Mouse (Mus musculus): ENCODE data around the gene Irf2bpl. TPM values are rescaled to one million over a fixed set of nuclear protein-coding genes. Genes with fewer than 3 reads are reported as not detected.
A peak's percentile ranks its signal among the peaks of the same experiment; 100 is the strongest.

The Irf2bpl gene
- polyA plus RNA-seq, 1 experiment from 2014 or later: 30.4 TPM

DNA sequence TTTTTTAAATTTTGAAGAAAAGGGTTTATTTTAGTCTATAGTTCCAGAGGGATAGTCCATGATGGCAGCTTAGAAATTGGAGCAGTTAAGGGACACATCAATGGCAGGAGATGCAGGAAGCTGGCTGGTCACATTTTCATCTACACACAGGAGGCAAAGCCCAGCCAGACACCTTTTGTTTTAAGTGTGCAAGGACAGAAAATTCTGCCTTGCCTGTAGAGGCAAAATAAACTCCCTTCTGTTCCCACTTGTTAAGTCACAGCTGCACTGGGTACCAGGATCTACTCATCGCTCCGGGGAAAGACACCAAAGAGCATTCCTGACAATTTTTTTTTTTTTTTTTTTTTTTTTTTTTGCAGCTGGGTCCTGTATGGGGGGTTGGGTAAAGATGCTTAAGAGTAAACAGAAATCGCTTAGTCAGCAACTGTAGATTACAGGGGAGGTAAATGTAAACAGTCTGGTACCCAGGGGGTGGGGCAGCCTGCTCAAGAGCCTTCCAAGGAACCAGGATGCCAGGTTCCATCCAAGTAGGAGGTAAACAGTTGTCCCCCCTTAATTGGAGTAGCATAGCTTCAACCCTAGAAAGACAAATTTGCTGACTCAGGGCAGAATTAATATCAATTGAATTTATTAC, 4.4 kb downstream of the Irf2bpl start:
- H3K9me3 ChIP-seq (ENCODE audit: low read length): no peaks in the 10 kb centered on the region
- H3K9ac ChIP-seq (replicated peaks; ENCODE audit: low read length): no peak overlapping the region
- WGBS: 69% methylated on average over 3 of the region's 3 CpGs
- H3K4me1 ChIP-seq (ENCODE audit: insufficient read depth, low read length): peaks cover 41% of the 10 kb centered on the region
- ATAC-seq (ENCODE audit: low FRiP score, low TSS enrichment): no peak
- H3K27me3 ChIP-seq (ENCODE audit: insufficient read depth, low read length): no peaks in the 10 kb centered on the region
- 0 out of 2 replicates have a peak, but pooled peaks cover 6% of the 10 kb centered on the region for H3K36me3 ChIP-seq (ENCODE audit: insufficient read depth, low read length)
- 0 out of 2 replicates have a peak overlapping the region, but pooled peaks have one; percentile 71 for H3K27ac ChIP-seq (ENCODE audit: low read length)
- peak overlapping the region; percentile 18 for H3K4me3 ChIP-seq (ENCODE audit: low read length)
- peak overlapping the region; percentile 33 for H3K4me2 ChIP-seq (replicated peaks; ENCODE audit: low read depth, low read length)

DNA sequence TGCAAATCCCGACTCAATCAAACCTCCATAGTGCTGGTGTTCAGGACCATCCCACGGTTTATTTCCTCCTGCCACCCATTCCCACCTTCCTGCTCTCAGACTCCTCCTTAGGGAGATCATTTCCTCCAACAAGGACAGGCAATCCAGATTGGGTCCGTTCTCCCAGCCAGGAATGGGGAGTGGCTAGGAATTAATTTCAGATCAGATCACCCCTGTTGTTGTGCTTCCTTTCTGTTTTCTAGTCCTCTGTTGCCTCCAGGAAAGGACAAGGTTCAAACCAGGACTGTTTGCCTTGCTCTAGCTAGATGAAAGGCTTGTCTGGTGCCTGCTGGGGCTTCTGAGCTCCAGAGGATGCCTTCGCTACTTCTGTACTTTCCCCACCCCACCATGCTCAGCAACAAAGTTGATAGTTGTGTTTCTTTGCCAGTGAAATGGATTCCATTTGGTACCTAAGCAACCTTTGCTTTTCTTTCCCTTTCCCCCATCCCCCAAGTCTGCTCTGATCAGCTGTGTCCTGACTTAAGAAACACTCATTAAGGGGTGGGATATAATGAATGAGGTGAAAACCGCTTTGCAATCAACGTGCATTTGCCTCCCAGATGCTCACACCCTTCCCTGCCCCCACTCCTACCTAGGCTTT, 5.0 kb downstream of the Irf2bpl start:
- Histone ChIP-seq H3K9me3 (ENCODE audit: low read length) (no peaks in the 10 kb centered on the region), H3K4me1 (ENCODE audit: insufficient read depth, low read length) (peaks cover 39% of the 10 kb centered on the region), H3K4me2 (replicated peaks; ENCODE audit: low read depth, low read length) (peak overlapping the region; percentile 35; the same call in 1 of the 2 replicates), H3K4me3 (ENCODE audit: low read length) (no peak overlapping the region), H3K36me3 (ENCODE audit: insufficient read depth, low read length) (0 out of 2 replicates have a peak, but pooled peaks cover 6% of the 10 kb centered on the region), H3K27ac (ENCODE audit: low read length) (peak overlapping the region; percentile 71), H3K27me3 (ENCODE audit: insufficient read depth, low read length) (no peaks in the 10 kb centered on the region), H3K9ac (replicated peaks; ENCODE audit: low read length) (no peak overlapping the region)
- 46% methylated on average over 6 of the region's 6 CpGs for WGBS
- no peak for ATAC-seq (ENCODE audit: low FRiP score, low TSS enrichment)

DNA sequence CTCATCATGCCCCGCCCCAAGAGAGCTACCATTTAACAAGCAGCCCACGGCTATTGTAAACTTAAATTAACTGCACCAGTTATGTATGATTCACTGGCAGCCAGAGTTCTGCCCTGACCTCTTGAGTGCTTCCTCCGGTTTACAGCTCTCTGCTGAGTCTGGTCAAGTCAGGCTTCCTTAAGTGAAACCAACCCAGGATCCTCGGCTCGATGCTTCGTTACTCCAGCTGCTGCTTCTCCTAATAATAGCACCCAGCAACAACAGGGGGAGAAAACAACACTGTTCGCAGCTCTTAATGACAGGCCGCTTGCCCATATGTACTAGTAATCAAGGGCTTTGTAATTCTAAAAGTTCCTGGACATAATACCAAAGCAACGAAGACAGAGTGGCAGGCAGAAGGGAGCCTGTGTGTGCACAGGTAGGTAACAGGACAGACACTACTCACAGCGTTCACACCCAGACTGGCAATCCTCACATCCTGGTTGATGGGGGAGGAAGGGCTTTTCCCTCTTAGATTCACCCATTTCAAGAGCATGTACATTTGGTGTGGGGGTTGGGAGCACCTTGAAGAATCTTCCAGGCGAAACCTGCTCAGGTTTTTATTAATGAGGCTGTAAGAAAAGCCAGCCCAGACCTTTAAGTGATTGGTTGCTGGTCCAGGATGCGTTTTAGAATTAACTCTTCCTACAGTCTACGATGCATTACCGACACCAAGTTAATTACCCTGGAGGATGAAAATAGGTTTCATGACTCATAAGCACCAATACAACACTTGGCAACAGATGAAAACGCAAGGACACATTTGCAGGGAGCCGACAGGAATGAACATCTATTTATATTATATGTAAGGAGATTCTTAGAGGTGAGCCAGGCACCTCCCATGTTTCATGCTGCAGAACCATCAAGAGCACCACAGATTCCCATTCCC, 5.9 kb downstream of the Irf2bpl start:
- Histone ChIP-seq H3K9me3 (ENCODE audit: low read length) (no peaks in the 10 kb centered on the region), H3K4me2 (replicated peaks; ENCODE audit: low read depth, low read length) (peak overlapping the region; percentile 35), H3K36me3 (ENCODE audit: insufficient read depth, low read length) (0 out of 2 replicates have a peak, but pooled peaks cover 6% of the 10 kb centered on the region), H3K4me3 (ENCODE audit: low read length) (no peak overlapping the region), H3K9ac (replicated peaks; ENCODE audit: low read length) (peak overlapping the region; percentile 24; the same call in 1 of the 2 replicates), H3K27me3 (ENCODE audit: insufficient read depth, low read length) (no peaks in the 10 kb centered on the region), H3K27ac (ENCODE audit: low read length) (peak overlapping the region; percentile 71), H3K4me1 (ENCODE audit: insufficient read depth, low read length) (peaks cover 39% of the 10 kb centered on the region)
- 34% methylated on average over 16 of the region's 16 CpGs for WGBS
- ATAC-seq (ENCODE audit: low FRiP score, low TSS enrichment): 0 out of 2 replicates have a peak, but pooled peaks have one; percentile 17

DNA sequence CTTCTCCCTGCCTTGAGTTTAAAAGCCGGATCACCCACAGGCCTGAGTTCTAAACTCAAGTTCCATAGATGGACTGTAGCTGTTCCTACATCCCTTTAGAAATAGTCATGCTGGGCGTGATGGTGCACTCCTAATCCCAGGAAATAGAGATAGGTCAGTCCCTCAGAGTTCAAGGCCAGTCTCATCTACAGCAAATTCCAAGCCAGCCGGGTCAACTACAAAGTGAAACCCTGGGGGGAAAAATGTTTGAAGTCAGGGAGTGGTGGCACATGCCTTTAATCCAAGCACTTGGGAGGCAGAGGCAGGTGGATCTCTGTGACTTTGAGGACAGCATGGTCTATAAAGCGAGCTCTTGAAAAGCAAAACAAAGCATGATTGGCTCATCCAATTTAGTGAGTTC, 7.6 kb downstream of the Irf2bpl start:
- Histone ChIP-seq H3K4me2 (replicated peaks; ENCODE audit: low read depth, low read length) (no peak overlapping the region), H3K27me3 (ENCODE audit: insufficient read depth, low read length) (no peaks in the 10 kb centered on the region), H3K27ac (ENCODE audit: low read length) (no peak overlapping the region), H3K4me3 (ENCODE audit: low read length) (no peak overlapping the region), H3K9ac (replicated peaks; ENCODE audit: low read length) (no peak overlapping the region), H3K9me3 (ENCODE audit: low read length) (no peaks in the 10 kb centered on the region), H3K4me1 (ENCODE audit: insufficient read depth, low read length) (peaks cover 41% of the 10 kb centered on the region), H3K36me3 (ENCODE audit: insufficient read depth, low read length) (0 out of 2 replicates have a peak, but pooled peaks cover 4% of the 10 kb centered on the region)
- 92% methylated on average over 4 of the region's 4 CpGs for WGBS
- no peak for ATAC-seq (ENCODE audit: low FRiP score, low TSS enrichment)

- no peak overlapping the region for H3K9ac ChIP-seq (replicated peaks; ENCODE audit: low read length)
- 71% methylated on average over 5 of the region's 5 CpGs for WGBS
Observed at GRCm38 (mm10) chr12:86876116-86876515, 8.5 kb downstream of the Irf2bpl start.

GRCm38 (mm10) chr12:86872335-86873040, 12.1 kb downstream of the Irf2bpl start:
- 51% methylated on average over 9 of the region's 9 CpGs for WGBS
- H3K4me3 ChIP-seq (ENCODE audit: low read length): no peak overlapping the region
- H3K9me3 ChIP-seq (ENCODE audit: low read length): no peaks in the 10 kb centered on the region
- peak overlapping the region; percentile 83 for H3K27ac ChIP-seq (ENCODE audit: low read length)
- no peaks in the 10 kb centered on the region for H3K36me3 ChIP-seq (ENCODE audit: insufficient read depth, low read length)
- H3K4me1 ChIP-seq (ENCODE audit: insufficient read depth, low read length): peaks cover 18% of the 10 kb centered on the region
- ATAC-seq (ENCODE audit: low FRiP score, low TSS enrichment): peak; percentile 83
- no peak overlapping the region for H3K4me2 ChIP-seq (replicated peaks; ENCODE audit: low read depth, low read length)
- no peaks in the 10 kb centered on the region for H3K27me3 ChIP-seq (ENCODE audit: insufficient read depth, low read length)
- H3K9ac ChIP-seq (replicated peaks; ENCODE audit: low read length): peak overlapping the region; percentile 22; the same call in 1 of the 2 replicates

More at GRCm38 (mm10) chr12:86876116-86876515, 8.5 kb downstream of the Irf2bpl start:
- Histone ChIP-seq H3K4me2 (replicated peaks; ENCODE audit: low read depth, low read length) (no peak overlapping the region), H3K9me3 (ENCODE audit: low read length) (no peaks in the 10 kb centered on the region), H3K4me3 (ENCODE audit: low read length) (no peak overlapping the region), H3K27me3 (ENCODE audit: insufficient read depth, low read length) (no peaks in the 10 kb centered on the region), H3K4me1 (ENCODE audit: insufficient read depth, low read length) (peaks cover 43% of the 10 kb centered on the region), H3K27ac (ENCODE audit: low read length) (no peak overlapping the region), H3K36me3 (ENCODE audit: insufficient read depth, low read length) (no peaks in the 10 kb centered on the region)
- ATAC-seq (ENCODE audit: low FRiP score, low TSS enrichment): no peak

DNA sequence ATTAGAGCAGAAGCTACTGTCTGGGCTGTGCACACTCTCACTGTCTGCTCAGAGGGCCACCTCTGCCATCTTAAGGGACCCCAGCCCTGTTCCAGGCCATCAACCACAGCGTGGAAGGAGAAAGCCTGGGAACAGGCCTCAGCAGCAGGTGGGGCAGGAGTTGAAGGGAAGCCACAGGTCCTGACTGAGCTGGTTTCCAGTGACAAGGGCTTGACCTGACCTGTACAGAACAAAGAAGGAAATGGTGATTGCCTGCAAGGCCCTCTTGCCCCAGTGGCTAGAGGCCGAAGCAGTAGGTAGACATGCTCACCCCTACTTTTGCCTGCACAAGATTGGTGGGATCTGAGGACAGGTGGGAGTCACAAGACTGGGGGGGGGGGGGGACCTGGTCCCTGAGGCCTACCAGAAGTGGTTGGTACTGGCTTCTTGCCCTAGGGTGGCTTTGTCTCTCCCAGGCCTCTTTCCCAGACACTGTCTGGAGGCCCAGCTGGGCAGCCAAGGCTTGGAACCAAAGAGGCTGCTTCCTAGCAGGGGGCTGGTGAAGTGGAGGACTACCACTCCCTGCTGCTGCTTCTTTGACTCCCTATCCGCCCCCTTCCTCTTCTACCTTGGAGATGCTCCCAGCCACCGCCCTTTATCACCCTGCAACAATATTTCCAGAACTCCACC, 12.8 kb downstream of the Irf2bpl start:
- Histone ChIP-seq H3K9me3 (ENCODE audit: low read length) (no peaks in the 10 kb centered on the region), H3K4me3 (ENCODE audit: low read length) (no peak overlapping the region), H3K27me3 (ENCODE audit: insufficient read depth, low read length) (no peaks in the 10 kb centered on the region), H3K9ac (replicated peaks; ENCODE audit: low read length) (no peak overlapping the region), H3K4me2 (replicated peaks; ENCODE audit: low read depth, low read length) (no peak overlapping the region), H3K36me3 (ENCODE audit: insufficient read depth, low read length) (no peaks in the 10 kb centered on the region), H3K4me1 (ENCODE audit: insufficient read depth, low read length) (peaks cover 24% of the 10 kb centered on the region), H3K27ac (ENCODE audit: low read length) (peak overlapping the region; percentile 83)
- peak; percentile 28; the same call in 1 of the 2 replicates for ATAC-seq (ENCODE audit: low FRiP score, low TSS enrichment)
- WGBS: 56% methylated on average over 4 of the region's 4 CpGs

DNA sequence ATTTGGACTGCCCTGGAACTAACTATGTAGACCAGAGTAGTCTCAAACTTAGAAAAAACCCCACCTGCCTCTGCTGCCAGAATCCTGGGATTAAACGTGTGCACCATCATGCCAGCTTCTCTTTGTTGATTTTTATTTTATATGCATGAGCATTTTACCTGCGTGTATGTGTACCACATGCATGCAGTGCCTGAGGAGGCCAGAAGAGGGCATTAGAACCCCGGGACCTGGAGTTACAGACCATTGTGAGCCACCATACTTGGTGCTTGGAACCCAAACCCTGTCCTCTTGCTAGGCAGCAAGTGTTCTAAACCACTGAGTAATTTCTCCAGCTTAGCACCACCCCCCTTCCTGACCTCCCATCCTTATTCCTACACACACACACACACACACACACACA, 13.6 kb downstream of the Irf2bpl start:
- 96% methylated on average over 3 of the region's 3 CpGs for WGBS
- H3K27me3 ChIP-seq (ENCODE audit: insufficient read depth, low read length): no peaks in the 10 kb centered on the region
- no peaks in the 10 kb centered on the region for H3K9me3 ChIP-seq (ENCODE audit: low read length)
- H3K4me1 ChIP-seq (ENCODE audit: insufficient read depth, low read length): peaks cover 24% of the 10 kb centered on the region
- H3K4me2 ChIP-seq (replicated peaks; ENCODE audit: low read depth, low read length): no peak overlapping the region
- no peak overlapping the region for H3K9ac ChIP-seq (replicated peaks; ENCODE audit: low read length)
- H3K36me3 ChIP-seq (ENCODE audit: insufficient read depth, low read length): no peaks in the 10 kb centered on the region
- no peak overlapping the region for H3K4me3 ChIP-seq (ENCODE audit: low read length)
- H3K27ac ChIP-seq (ENCODE audit: low read length): no peak overlapping the region
- ATAC-seq (ENCODE audit: low FRiP score, low TSS enrichment): no peak

DNA sequence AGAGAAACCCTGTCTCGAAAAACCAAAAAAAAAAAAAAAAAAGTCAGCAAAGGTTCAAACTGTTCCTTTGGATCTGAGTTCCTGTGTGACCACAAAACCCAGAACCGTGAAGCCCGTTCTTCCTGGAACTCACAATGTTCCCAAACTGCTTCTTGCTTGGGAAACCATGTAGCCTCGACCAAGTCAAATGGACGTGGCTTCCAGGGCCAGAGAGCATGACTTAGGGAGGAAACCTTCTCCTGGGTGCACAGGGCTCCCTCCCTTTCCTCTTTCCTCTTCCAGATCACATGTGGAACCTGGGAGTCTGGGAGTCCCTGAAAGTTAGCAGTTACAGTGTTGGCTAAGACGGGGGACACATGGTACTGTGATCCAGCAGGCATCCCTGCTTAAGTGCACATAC, 14.8 kb downstream of the Irf2bpl start:
- Histone ChIP-seq H3K4me3 (ENCODE audit: low read length) (no peak overlapping the region), H3K9me3 (ENCODE audit: low read length) (no peaks in the 10 kb centered on the region), H3K36me3 (ENCODE audit: insufficient read depth, low read length) (no peaks in the 10 kb centered on the region), H3K27ac (ENCODE audit: low read length) (no peak overlapping the region), H3K27me3 (ENCODE audit: insufficient read depth, low read length) (no peaks in the 10 kb centered on the region), H3K4me1 (ENCODE audit: insufficient read depth, low read length) (peaks cover 24% of the 10 kb centered on the region), H3K4me2 (replicated peaks; ENCODE audit: low read depth, low read length) (no peak overlapping the region), H3K9ac (replicated peaks; ENCODE audit: low read length) (no peak overlapping the region)
- 88% methylated on average over 5 of the region's 6 CpGs for WGBS
- ATAC-seq (ENCODE audit: low FRiP score, low TSS enrichment): no peak

Data from kidney, embryonic 16.5 days (tissue).